Mouse (Mus musculus) midbrain, embryonic 16.5 days (tissue): Measurements from ENCODE around the gene Uhrf1bp1. TPM values are rescaled to one million over a fixed set of nuclear protein-coding genes. Genes with fewer than 3 reads are reported as not detected.

Source experiments
- ATAC-seq: fragments of 200-750 bp; cut with Nextera tagmentation; 2 replicates; pipeline ENCODE4 v1.8.0; 2017; ENCODE audit warnings: moderate TSS enrichment
- H3K27ac ChIP-seq: fragments of 300-500 bp; sonication (generic); 2 replicates; pipeline ENCODE4 v1.5.1; 2014; ENCODE audit warnings: mild to moderate bottlenecking, low read length, mixed read lengths
- H3K27me3 ChIP-seq: fragments of 300-500 bp; sonication (generic); 2 replicates; pipeline ENCODE4 v1.6.1; 2014; ENCODE audit warnings: low read depth, low read length, mixed read lengths; ENCODE audit not compliant: control insufficient read depth, insufficient read depth
- H3K36me3 ChIP-seq: fragments of 300-500 bp; sonication (generic); 2 replicates; pipeline ENCODE4 v1.6.1; 2014; ENCODE audit warnings: mild to moderate bottlenecking, low read length, moderate library complexity, mixed read lengths; ENCODE audit not compliant: control insufficient read depth, insufficient read depth
- H3K4me1 ChIP-seq: fragments of 300-500 bp; sonication (generic); 2 replicates; pipeline ENCODE4 v1.6.1; 2014; ENCODE audit warnings: mild to moderate bottlenecking, low read length, mixed read lengths; ENCODE audit not compliant: control insufficient read depth, insufficient read depth
- H3K4me2 ChIP-seq: fragments of 300-500 bp; sonication (generic); 2 replicates; pipeline ENCODE4 v1.6.1; 2014; ENCODE audit warnings: mild to moderate bottlenecking, low read length, mixed read lengths
- H3K4me3 ChIP-seq: fragments of 300-500 bp; sonication (generic); 2 replicates; pipeline ENCODE4 v1.5.1; 2014; ENCODE audit warnings: low read depth, mild to moderate bottlenecking, low read length, moderate library complexity, mixed read lengths
- H3K9ac ChIP-seq: fragments of 300-500 bp; sonication (generic); 2 replicates; pipeline ENCODE4 v1.6.1; 2014; ENCODE audit warnings: low read depth, low read length, mixed read lengths
- H3K9me3 ChIP-seq: fragments of 300-500 bp; sonication (generic); replicated peaks from 2 replicates; pipeline ENCODE4 v1.6.1; 2014; ENCODE audit warnings: mild to moderate bottlenecking, low read length, mixed read lengths; ENCODE audit not compliant: control insufficient read depth, poor library complexity, severe bottlenecking
- WGBS: fragments of 180-500 bp; shearing (Covaris S2); extraction: QIAGEN DNeasy Blood & Tissue Kit; methylation state at CpG from one replicate; pipeline ENCODE4 v1.1.7; 2014; 5-methylcytosine and 5-hydroxymethylcytosine counted together
- polyA plus RNA-seq: library from polyadenylated mRNA; unstranded; fragments of >200 nt; fragmentation: Nextera tagmentation; extraction: Ambion mirVana; gene quantifications from 2 replicates; pipeline ENCODE4 v1.2.1, GENCODE M21; 2015

Gene Uhrf1bp1
- polyA plus RNA-seq, 1 experiment from 2014 or later: 6.0 TPM

- H3K27ac ChIP-seq: peak within 1 kb of the TSS; percentile 89
Observed at GRCm38 (mm10) chr17:27820568-27821406, 35.5 kb upstream of the Uhrf1bp1 start, which contains the start of gene D17Wsu92e. TSS of gene D17Wsu92e (minus strand) at chr17:27820648.

GRCm38 (mm10) chr17:27821407-27822338 lies 34.6 kb upstream of the Uhrf1bp1 start:
- no peak for ATAC-seq
- 67% methylated on average over 9 of the region's 9 CpGs for WGBS
- Histone ChIP-seq H3K27me3 (no peaks in the 10 kb centered on the region), H3K4me2 (peak overlapping the region; percentile 64), H3K9me3 (no peaks in the 10 kb centered on the region), H3K4me1 (peaks cover 27% of the 10 kb centered on the region), H3K27ac (peak overlapping the region; percentile 89), H3K9ac (peak overlapping the region; percentile 78), H3K36me3 (no peaks in the 10 kb centered on the region), H3K4me3 (peak overlapping the region; percentile 100)

More at GRCm38 (mm10) chr17:27820568-27821406, 35.5 kb upstream of the Uhrf1bp1 start, which contains the start of gene D17Wsu92e:
- H3K4me3 ChIP-seq: peak within 1 kb of the TSS; percentile 100
- ATAC-seq: peak; percentile 96
- peaks cover 27% of the 10 kb centered on the region for H3K4me1 ChIP-seq
- no peaks in the 10 kb centered on the region for H3K9me3 ChIP-seq
- no peaks in the 10 kb centered on the region for H3K36me3 ChIP-seq
- 2% methylated on average over 36 of the region's 56 CpGs for WGBS
- peak within 1 kb of the TSS; percentile 96 for H3K4me2 ChIP-seq
- H3K9ac ChIP-seq: peak within 1 kb of the TSS; percentile 95
- H3K27me3 ChIP-seq: no peaks in the 10 kb centered on the region

GRCm38 (mm10) chr17:27823142-27823905 lies 32.9 kb upstream of the Uhrf1bp1 start:
- Histone ChIP-seq H3K36me3 (no peaks in the 10 kb centered on the region), H3K9me3 (no peaks in the 10 kb centered on the region), H3K4me2 (no peak overlapping the region), H3K9ac (no peak overlapping the region), H3K27me3 (no peaks in the 10 kb centered on the region), H3K4me3 (no peak overlapping the region), H3K4me1 (peaks cover 22% of the 10 kb centered on the region), H3K27ac (no peak overlapping the region)
- 78% methylated on average over 9 of the region's 9 CpGs for WGBS
- ATAC-seq: no peak

- Histone ChIP-seq H3K4me2 (no peak overlapping the region), H3K9me3 (no peaks in the 10 kb centered on the region), H3K27ac (no peak overlapping the region), H3K36me3 (no peaks in the 10 kb centered on the region), H3K4me3 (no peak overlapping the region), H3K4me1 (peaks cover 6% of the 10 kb centered on the region), H3K27me3 (no peaks in the 10 kb centered on the region), H3K9ac (no peak overlapping the region)
- ATAC-seq: no peak
- 84% methylated on average over 1 of the region's 1 CpGs for WGBS
Observed at GRCm38 (mm10) chr17:27824941-27825340, 31.3 kb upstream of the Uhrf1bp1 start.

- Histone ChIP-seq H3K4me3 (no peak overlapping the region), H3K9me3 (no peaks in the 10 kb centered on the region), H3K4me2 (no peak overlapping the region), H3K4me1 (peaks cover 6% of the 10 kb centered on the region), H3K27me3 (no peaks in the 10 kb centered on the region), H3K27ac (no peak overlapping the region), H3K9ac (no peak overlapping the region), H3K36me3 (no peaks in the 10 kb centered on the region)
- 45% methylated on average over 3 of the region's 3 CpGs for WGBS
- no peak for ATAC-seq
Observed at GRCm38 (mm10) chr17:27825539-27825938, 30.7 kb upstream of the Uhrf1bp1 start.

GRCm38 (mm10) chr17:27825984-27826905 lies 30.0 kb upstream of the Uhrf1bp1 start:
- H3K4me2 ChIP-seq: peak overlapping the region; percentile 48
- peaks cover 3% of the 10 kb centered on the region for H3K4me1 ChIP-seq
- no peak for ATAC-seq
- WGBS: 5% methylated on average over 22 of the region's 22 CpGs
- no peak overlapping the region for H3K27ac ChIP-seq
- no peaks in the 10 kb centered on the region for H3K36me3 ChIP-seq
- no peaks in the 10 kb centered on the region for H3K9me3 ChIP-seq
- H3K27me3 ChIP-seq: no peaks in the 10 kb centered on the region
- peak overlapping the region; percentile 15; the same call in 1 of the 2 replicates for H3K4me3 ChIP-seq
- peak overlapping the region; percentile 35; the same call in 1 of the 2 replicates for H3K9ac ChIP-seq

GRCm38 (mm10) chr17:27826908-27827383 lies 29.3 kb upstream of the Uhrf1bp1 start:
- WGBS: 5% methylated on average over 8 of the region's 9 CpGs
- Histone ChIP-seq H3K9ac (no peak overlapping the region), H3K4me2 (peak overlapping the region; percentile 48), H3K27ac (no peak overlapping the region), H3K36me3 (no peaks in the 10 kb centered on the region), H3K4me3 (no peak overlapping the region), H3K9me3 (no peaks in the 10 kb centered on the region), H3K27me3 (no peaks in the 10 kb centered on the region), H3K4me1 (no peaks in the 10 kb centered on the region)
- no peak for ATAC-seq
